Mouse (Mus musculus) midbrain, embryonic 11.5 days (tissue): ENCODE data around the gene Zc3h8. TPM values are rescaled to one million over a fixed set of nuclear protein-coding genes. Genes with fewer than 3 reads are reported as not detected.

Experiments used
- ATAC-seq: fragments of 200-750 bp; cut with Nextera tagmentation; 2 replicates; pipeline ENCODE4 v1.8.0; 2017; ENCODE audit warnings: moderate TSS enrichment, moderate library complexity; ENCODE audit not compliant: low FRiP score
- DNase-seq: peaks from one replicate; pipeline ENCODE4 v3.0.0; 2015; ENCODE audit warnings: low spot score; ENCODE audit errors: missing footprints
- H3K27ac ChIP-seq: fragments of 300-500 bp; sonication (generic); 2 replicates; pipeline ENCODE4 v1.5.1; 2014; ENCODE audit warnings: low read depth, low read length
- H3K27me3 ChIP-seq: fragments of 300-500 bp; sonication (generic); 2 replicates; pipeline ENCODE4 v1.6.1; 2014; ENCODE audit warnings: mild to moderate bottlenecking, low read length, moderate library complexity, mixed read lengths; ENCODE audit not compliant: control insufficient read depth, insufficient read depth
- H3K36me3 ChIP-seq: fragments of 300-500 bp; sonication (generic); 2 replicates; pipeline ENCODE4 v1.6.1; 2014; ENCODE audit warnings: mild to moderate bottlenecking, low read length, moderate library complexity, mixed read lengths; ENCODE audit not compliant: control insufficient read depth, insufficient read depth
- H3K4me1 ChIP-seq: fragments of 300-500 bp; sonication (generic); 2 replicates; pipeline ENCODE4 v1.6.1; 2014; ENCODE audit warnings: low read length; ENCODE audit not compliant: control insufficient read depth, insufficient read depth
- H3K4me2 ChIP-seq: fragments of 300-500 bp; sonication (generic); 2 replicates; pipeline ENCODE4 v1.6.1; 2014; ENCODE audit warnings: mild to moderate bottlenecking, moderate library complexity
- H3K4me3 ChIP-seq: fragments of 300-500 bp; sonication (generic); 2 replicates; pipeline ENCODE4 v1.5.1; 2014; ENCODE audit warnings: low read depth, low read length
- H3K9ac ChIP-seq: fragments of 300-500 bp; sonication (generic); 2 replicates; pipeline ENCODE4 v1.6.1; 2014; ENCODE audit warnings: low read length
- H3K9me3 ChIP-seq: fragments of 300-500 bp; sonication (generic); 2 replicates; pipeline ENCODE4 v1.6.1; 2016; ENCODE audit warnings: low read length; ENCODE audit not compliant: control insufficient read depth
- WGBS: fragments of 180-500 bp; shearing (Covaris S2); extraction: QIAGEN DNeasy Blood & Tissue Kit; methylation state at CpG from one replicate; pipeline ENCODE4 v1.1.7; 2014; 5-methylcytosine and 5-hydroxymethylcytosine counted together
- polyA plus RNA-seq: library from polyadenylated mRNA; unstranded; fragments of >200 nt; fragmentation: Nextera tagmentation; extraction: Ambion mirVana; gene quantifications from 2 replicates; pipeline ENCODE4 v1.2.1, GENCODE M21; 2014

The Zc3h8 gene
- polyA plus RNA-seq = 8.3 and 8.5 TPM in 2 replicates

- Histone ChIP-seq H3K4me2 (peak within 1 kb of the TSS; percentile 84), H3K27me3 (no peaks in the 10 kb centered on the region), H3K4me1 (0 out of 2 replicates have a peak, but pooled peaks cover 2% of the 10 kb centered on the region), H3K9ac (peak within 1 kb of the TSS; percentile 81), H3K27ac (peak within 1 kb of the TSS; percentile 48; the same call in 1 of the 2 replicates), H3K4me3 (peak within 1 kb of the TSS; percentile 70), H3K9me3 (no peaks in the 10 kb centered on the region), H3K36me3 (no peaks in the 10 kb centered on the region)
- ATAC-seq (peak; percentile 93), DNase-seq (peak; percentile 100)
- 2% methylated on average over 65 of the region's 65 CpGs for WGBS
Observed at GRCm38 (mm10) chr2:128943538-128944528, at the start of gene Zc3h8. Zc3h8 (minus strand) TSS chr2:128944077.

DNA sequence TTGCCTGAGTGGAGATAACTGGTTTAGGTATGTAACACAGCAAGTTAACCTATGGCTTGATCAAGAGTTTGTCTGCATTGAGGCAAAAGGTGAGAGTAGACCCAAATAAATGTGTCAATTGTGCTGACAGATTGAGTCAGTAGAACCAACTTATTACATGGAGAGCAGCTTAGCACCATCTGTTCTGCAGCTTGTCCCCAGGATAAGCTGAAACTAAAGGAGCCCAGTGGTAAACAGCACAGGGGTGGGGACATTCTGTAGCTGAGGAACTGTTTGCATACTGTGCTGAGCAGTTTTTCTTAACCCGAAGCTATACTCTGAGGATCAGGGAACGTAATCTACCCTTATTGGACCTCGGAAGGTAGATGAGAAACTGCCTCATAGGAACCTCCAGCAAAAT lies 40.9 kb upstream of the Zc3h8 start:
- Histone ChIP-seq H3K9me3 (no peaks in the 10 kb centered on the region), H3K36me3 (no peaks in the 10 kb centered on the region), H3K4me2 (no peak overlapping the region), H3K9ac (no peak overlapping the region), H3K27ac (no peak overlapping the region), H3K4me1 (no peaks in the 10 kb centered on the region), H3K4me3 (no peak overlapping the region), H3K27me3 (no peaks in the 10 kb centered on the region)
- ATAC-seq (no peak), DNase-seq (no peak)
- 89% methylated on average over 3 of the region's 3 CpGs for WGBS

- Histone ChIP-seq H3K27ac (no peak overlapping the region), H3K36me3 (no peaks in the 10 kb centered on the region), H3K4me1 (no peaks in the 10 kb centered on the region), H3K27me3 (no peaks in the 10 kb centered on the region), H3K4me2 (no peak overlapping the region), H3K9me3 (no peaks in the 10 kb centered on the region), H3K9ac (no peak overlapping the region), H3K4me3 (no peak overlapping the region)
- DNase-seq (peak; percentile 37), ATAC-seq (no peak)
- 85% methylated on average over 4 of the region's 4 CpGs for WGBS
Observed at GRCm38 (mm10) chr2:128975572-128975971, 31.7 kb upstream of the Zc3h8 start.

- Histone ChIP-seq H3K4me1 (0 out of 2 replicates have a peak, but pooled peaks cover 2% of the 10 kb centered on the region), H3K36me3 (no peaks in the 10 kb centered on the region), H3K4me3 (no peak overlapping the region), H3K27me3 (no peaks in the 10 kb centered on the region), H3K9ac (no peak overlapping the region), H3K27ac (no peak overlapping the region), H3K4me2 (no peak overlapping the region), H3K9me3 (no peaks in the 10 kb centered on the region)
- ATAC-seq = no peak
- peak; percentile 57 for DNase-seq
Observed at GRCm38 (mm10) chr2:128972301-128972700, 28.4 kb upstream of the Zc3h8 start.

DNA sequence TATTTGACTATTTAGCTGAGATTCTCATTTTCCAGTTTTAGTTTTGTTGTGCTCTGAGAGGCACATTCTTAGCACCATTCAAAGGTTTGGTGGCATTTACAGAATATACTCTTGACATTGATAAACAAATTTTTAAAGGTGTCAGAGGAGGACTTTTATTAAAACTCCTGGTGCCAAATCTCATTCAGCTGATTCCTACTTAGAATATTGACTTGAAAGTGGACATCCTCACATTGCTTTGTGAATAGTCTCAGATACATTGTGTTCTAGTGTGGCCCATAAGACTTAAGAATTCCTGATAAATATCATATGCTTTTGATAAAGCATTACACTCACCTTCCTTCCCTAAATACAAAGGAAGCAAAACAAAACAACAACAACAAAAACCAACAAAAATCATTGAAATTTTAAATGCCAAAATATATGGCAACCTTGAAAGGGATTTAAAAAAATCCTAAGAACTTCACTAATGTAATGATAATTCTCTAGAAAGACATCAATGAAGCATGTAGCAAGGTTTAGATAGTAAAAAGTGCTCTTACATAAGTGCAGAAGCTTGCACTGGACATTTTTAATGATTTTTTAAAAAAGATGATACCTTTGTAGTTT lies 24.7 kb upstream of the Zc3h8 start:
- Histone ChIP-seq H3K9ac (peak overlapping the region; percentile 100; the same call in 1 of the 2 replicates), H3K4me1 (peaks cover 7% of the 10 kb centered on the region; the same call in 1 of the 2 replicates), H3K36me3 (no peaks in the 10 kb centered on the region), H3K9me3 (no peaks in the 10 kb centered on the region), H3K27ac (peak overlapping the region; percentile 100), H3K4me2 (peak overlapping the region; percentile 59), H3K27me3 (no peaks in the 10 kb centered on the region), H3K4me3 (peak overlapping the region; percentile 86)
- ATAC-seq (no peak), DNase-seq (peak; percentile 82)

DNA sequence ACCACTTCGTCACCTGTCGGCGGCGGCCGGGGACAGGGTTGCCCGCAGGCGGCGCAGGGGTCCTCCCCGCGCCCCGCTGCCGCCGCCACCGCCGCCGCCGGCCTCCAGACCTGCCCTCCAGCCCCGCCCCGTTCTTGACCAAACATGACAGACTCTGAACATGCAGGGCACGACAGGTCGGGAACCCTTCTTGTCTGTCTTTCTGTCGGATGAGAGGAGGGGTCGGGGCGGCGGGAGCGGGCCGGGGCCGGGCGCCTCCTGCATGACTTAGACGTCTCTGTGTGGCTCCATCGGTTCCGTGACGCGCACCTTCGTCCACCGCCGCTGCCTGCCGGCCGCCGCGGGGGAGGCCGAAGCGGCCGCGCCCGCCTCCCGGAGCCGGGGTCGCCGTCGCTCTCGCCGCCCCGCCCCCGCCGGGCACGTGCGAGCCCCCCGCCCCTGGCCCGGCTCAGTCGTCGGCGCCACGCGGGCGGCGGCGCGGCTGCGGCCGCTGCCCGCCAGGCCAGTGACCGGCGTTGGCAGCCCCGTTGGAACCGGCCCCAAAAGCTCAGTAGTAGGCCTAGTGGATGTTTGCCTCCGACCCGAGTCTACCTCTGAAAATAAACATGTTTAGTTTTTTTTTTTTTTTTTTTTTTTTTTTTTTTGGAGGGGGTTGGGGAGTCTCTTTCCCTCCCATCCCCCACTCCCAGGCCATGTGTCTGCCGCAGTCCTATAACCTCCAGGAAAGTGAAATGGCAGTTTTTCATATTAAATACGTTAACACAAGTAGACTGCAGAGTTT lies 24.0 kb upstream of the Zc3h8 start, which contains the start of gene Gm10762:
Gm10762 (minus strand) TSS at position 65 of the 781 bp plus-strand sequence.
- no peaks in the 10 kb centered on the region for H3K9me3 ChIP-seq

DNA sequence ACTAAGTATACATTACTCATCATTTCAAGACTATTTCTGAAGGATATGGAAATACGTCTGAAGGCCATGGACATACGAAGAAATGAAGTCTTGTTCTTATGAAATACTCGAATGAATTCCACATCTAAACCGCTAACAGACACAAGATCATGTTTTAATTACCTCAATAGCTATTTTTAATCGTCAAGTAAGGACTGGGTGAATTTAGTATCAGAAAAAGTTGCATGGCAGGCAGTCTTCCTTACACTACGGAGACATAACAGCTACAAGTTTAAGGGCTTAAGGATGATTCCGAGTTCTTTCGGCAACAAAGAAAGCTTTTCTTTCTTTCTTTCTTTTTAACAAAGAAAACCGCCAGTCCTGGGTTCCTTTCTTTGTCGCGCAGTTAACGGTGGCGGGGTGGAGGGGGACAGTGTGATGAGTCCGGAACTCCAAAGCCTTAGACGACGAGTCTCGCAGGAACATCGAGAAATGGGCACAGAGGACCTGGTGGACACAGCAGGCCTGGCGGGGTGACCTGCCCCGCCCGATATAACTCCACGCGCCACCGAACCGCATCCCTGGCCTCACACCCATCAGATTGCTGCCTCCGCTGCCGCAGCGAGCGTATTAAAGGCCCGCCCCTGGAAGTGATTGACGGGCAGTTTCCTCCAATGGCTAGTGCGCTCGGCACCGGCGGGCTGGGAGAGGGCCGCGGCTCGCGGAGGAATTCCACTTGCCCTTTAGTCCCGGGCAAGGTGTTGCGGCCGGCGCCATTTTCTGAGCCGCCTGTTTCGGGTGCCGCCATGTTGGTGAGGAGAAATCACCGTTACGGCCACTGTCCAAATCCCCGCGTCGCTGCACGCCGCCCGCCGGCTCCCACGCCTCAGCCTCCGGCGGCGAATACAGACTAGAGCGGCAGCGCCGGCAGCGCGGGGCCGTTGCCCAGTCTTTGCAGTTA lies 23.0 kb upstream of the Zc3h8 start, which contains the start of gene Zc3h6:
Zc3h6 (plus strand) TSS at position 762 of the 940 bp plus-strand sequence.
- no peaks in the 10 kb centered on the region for H3K27me3 ChIP-seq
- H3K4me1 ChIP-seq = peaks cover 7% of the 10 kb centered on the region; the same call in 1 of the 2 replicates
- WGBS = 1% methylated on average over 65 of the region's 65 CpGs
- ATAC-seq (peak; percentile 95), DNase-seq (peak; percentile 100)
- H3K36me3 ChIP-seq = no peaks in the 10 kb centered on the region
- no peaks in the 10 kb centered on the region for H3K9me3 ChIP-seq
- peak within 1 kb of the TSS; percentile 86 for H3K4me3 ChIP-seq
- H3K27ac ChIP-seq = peak within 1 kb of the TSS; percentile 100
- H3K9ac ChIP-seq = peak within 1 kb of the TSS; percentile 100
- H3K4me2 ChIP-seq = peak within 1 kb of the TSS; percentile 59

More for the DNA sequence above, 24.0 kb upstream of the Zc3h8 start, which contains the start of gene Gm10762:
- under 1% methylated on average over 79 of the region's 80 CpGs for WGBS
- H3K4me1 ChIP-seq = peaks cover 7% of the 10 kb centered on the region; the same call in 1 of the 2 replicates
- H3K36me3 ChIP-seq = no peaks in the 10 kb centered on the region
- peak within 1 kb of the TSS; percentile 86 for H3K4me3 ChIP-seq
- peak; percentile 98 for DNase-seq
- ATAC-seq = peak; percentile 84
- H3K27ac ChIP-seq = peak within 1 kb of the TSS; percentile 100
- peak within 1 kb of the TSS; percentile 59 for H3K4me2 ChIP-seq
- H3K9ac ChIP-seq = peak within 1 kb of the TSS; percentile 100
- no peaks in the 10 kb centered on the region for H3K27me3 ChIP-seq
